Mouse (Mus musculus) cerebellum, adult (tissue): ENCODE results near the gene Foxo1.

Source experiments
- ATAC-seq: cut with Nextera tagmentation; 2 replicates; pipeline ENCODE4 v1.9.2; 2017; ENCODE audit warnings: mild to moderate bottlenecking, moderate library complexity, mixed read lengths; ENCODE audit not compliant: insufficient number of reproducible peaks, low FRiP score, low TSS enrichment

Gene Foxo1

GRCm38 (mm10) chr3:52300517-52300916 lies 32.4 kb downstream of the Foxo1 start:
- no peak for ATAC-seq

- ATAC-seq, result peak; percentile 72; the same call in 1 of the 2 replicates
These were observed 35.2 kb downstream of the Foxo1 start for GRCm38 (mm10) chr3:52303301-52303700.

- ATAC-seq, result no peak
These were observed 40.6 kb downstream of the Foxo1 start for GRCm38 (mm10) chr3:52308586-52309321.

GRCm38 (mm10) chr3:52320516-52321270 lies 52.6 kb downstream of the Foxo1 start:
- ATAC-seq, result no peak

GRCm38 (mm10) chr3:52322401-52323385 lies 54.6 kb downstream of the Foxo1 start:
- no peak for ATAC-seq

GRCm38 (mm10) chr3:52325006-52325405 lies 56.9 kb downstream of the Foxo1 start:
- no peak for ATAC-seq

- ATAC-seq, result no peak
These were observed 58.6 kb downstream of the Foxo1 start for GRCm38 (mm10) chr3:52326687-52327086.

GRCm38 (mm10) chr3:52327146-52327545 lies 59.0 kb downstream of the Foxo1 start:
- no peak for ATAC-seq

- ATAC-seq, result no peak
These were observed 63.6 kb downstream of the Foxo1 start for GRCm38 (mm10) chr3:52331709-52332108.

GRCm38 (mm10) chr3:52338761-52339160 lies 70.6 kb downstream of the Foxo1 start:
- ATAC-seq, result no peak

GRCm38 (mm10) chr3:52340336-52341034 lies 72.3 kb downstream of the Foxo1 start:
- no peak for ATAC-seq

- ATAC-seq, result 0 out of 2 replicates have a peak, but pooled peaks have one; percentile 24
These were observed 74.1 kb downstream of the Foxo1 start for GRCm38 (mm10) chr3:52342226-52342625.

- ATAC-seq, result peak; percentile 67
These were observed 74.7 kb downstream of the Foxo1 start for GRCm38 (mm10) chr3:52342801-52343200.

GRCm38 (mm10) chr3:52343270-52344070 lies 75.3 kb downstream of the Foxo1 start:
- no peak for ATAC-seq

- no peak for ATAC-seq
These were observed 77.7 kb downstream of the Foxo1 start for GRCm38 (mm10) chr3:52345881-52346280.

- ATAC-seq, result no peak
These were observed 79.0 kb downstream of the Foxo1 start for GRCm38 (mm10) chr3:52346986-52347710.

GRCm38 (mm10) chr3:52347980-52348622 lies 80.0 kb downstream of the Foxo1 start:
- ATAC-seq, result no peak

GRCm38 (mm10) chr3:52350636-52351035 lies 82.5 kb downstream of the Foxo1 start:
- no peak for ATAC-seq
